Mouse (Mus musculus): ENCODE measurements around the gene H2afx.

- TF ChIP-seq POLR2A (IDR thresholded peaks at IDR 0.05; ENCODE audit: extremely low read depth, insufficient read depth, low read length): no peak
- no peak for TF ChIP-seq CTCF (IDR thresholded peaks at IDR 0.05; ENCODE audit: extremely low read depth, insufficient read depth, low read length)
Measured at GRCm38 (mm10) chr9:44332918-44333638, 1.4 kb upstream of the H2afx start.

All from cortical plate, adult 2 months (tissue).